Mouse (Mus musculus): ENCODE results near the gene Methig1. TPM values are rescaled to one million over a fixed set of nuclear protein-coding genes. Genes with fewer than 3 reads are reported as not detected.

Gene Methig1
- polyA plus RNA-seq, 1 experiment, result not detected

GRCm38 (mm10) chr15:100385705-100386104, 32.8 kb downstream of the Methig1 start:
- Histone ChIP-seq H3K4me1 (ENCODE audit: control insufficient read depth, insufficient read depth, low read length) (no peaks in the 10 kb centered on the region), H3K4me3 (replicated peaks; ENCODE audit: insufficient read depth, low read depth, low read length) (no peak overlapping the region), H3K27ac (ENCODE audit: insufficient read depth, low read length) (no peak overlapping the region), H3K27me3 (ENCODE audit: control insufficient read depth, insufficient read depth, low read length) (no peaks in the 10 kb centered on the region)
- DNase-seq, result no peak
- TF ChIP-seq POLR2A (IDR thresholded peaks at IDR 0.05; ENCODE audit: borderline replicate concordance, insufficient read depth, low read length) (no peak), CTCF (IDR thresholded peaks at IDR 0.05; ENCODE audit: borderline replicate concordance, insufficient read depth, low read depth, low read length) (no peak)
- 89% methylated on average over 9 of the region's 9 CpGs for WGBS

GRCm38 (mm10) chr15:100387544-100388223, 34.7 kb downstream of the Methig1 start:
- H3K27me3 ChIP-seq (ENCODE audit: control insufficient read depth, insufficient read depth, low read length), result no peaks in the 10 kb centered on the region
- no peak overlapping the region for H3K4me3 ChIP-seq (replicated peaks; ENCODE audit: insufficient read depth, low read depth, low read length)
- no peaks in the 10 kb centered on the region for H3K4me1 ChIP-seq (ENCODE audit: control insufficient read depth, insufficient read depth, low read length)
- DNase-seq, result no peak
- no peak overlapping the region for H3K27ac ChIP-seq (ENCODE audit: insufficient read depth, low read length)
- WGBS, result 94% methylated on average over 17 of the region's 17 CpGs
- no peak for TF ChIP-seq CTCF (IDR thresholded peaks at IDR 0.05; ENCODE audit: borderline replicate concordance, insufficient read depth, low read depth, low read length)
- no peak for TF ChIP-seq POLR2A (IDR thresholded peaks at IDR 0.05; ENCODE audit: borderline replicate concordance, insufficient read depth, low read length)

- no peak for DNase-seq
- no peaks in the 10 kb centered on the region for H3K27me3 ChIP-seq (ENCODE audit: control insufficient read depth, insufficient read depth, low read length)
- no peak overlapping the region for H3K4me3 ChIP-seq (replicated peaks; ENCODE audit: insufficient read depth, low read depth, low read length)
- H3K4me1 ChIP-seq (ENCODE audit: control insufficient read depth, insufficient read depth, low read length), result no peaks in the 10 kb centered on the region
- 84% methylated on average over 16 of the region's 16 CpGs for WGBS
- H3K27ac ChIP-seq (ENCODE audit: insufficient read depth, low read length), result no peak overlapping the region
- TF ChIP-seq POLR2A (IDR thresholded peaks at IDR 0.05; ENCODE audit: borderline replicate concordance, insufficient read depth, low read length) (no peak), CTCF (IDR thresholded peaks at IDR 0.05; ENCODE audit: borderline replicate concordance, insufficient read depth, low read depth, low read length) (no peak)
Measured at GRCm38 (mm10) chr15:100388224-100388835, 35.4 kb downstream of the Methig1 start.

- Histone ChIP-seq H3K27me3 (ENCODE audit: control insufficient read depth, insufficient read depth, low read length) (no peaks in the 10 kb centered on the region), H3K4me1 (ENCODE audit: control insufficient read depth, insufficient read depth, low read length) (no peaks in the 10 kb centered on the region), H3K27ac (ENCODE audit: insufficient read depth, low read length) (no peak overlapping the region), H3K4me3 (replicated peaks; ENCODE audit: insufficient read depth, low read depth, low read length) (no peak overlapping the region)
- TF ChIP-seq POLR2A (IDR thresholded peaks at IDR 0.05; ENCODE audit: borderline replicate concordance, insufficient read depth, low read length) (no peak), CTCF (IDR thresholded peaks at IDR 0.05; ENCODE audit: borderline replicate concordance, insufficient read depth, low read depth, low read length) (no peak)
- DNase-seq, result no peak
- WGBS, result 78% methylated on average over 9 of the region's 9 CpGs
Measured at GRCm38 (mm10) chr15:100388886-100389285, 35.9 kb downstream of the Methig1 start.

- Histone ChIP-seq H3K27me3 (ENCODE audit: control insufficient read depth, insufficient read depth, low read length) (no peaks in the 10 kb centered on the region), H3K4me1 (ENCODE audit: control insufficient read depth, insufficient read depth, low read length) (no peaks in the 10 kb centered on the region), H3K4me3 (replicated peaks; ENCODE audit: insufficient read depth, low read depth, low read length) (no peak overlapping the region), H3K27ac (ENCODE audit: insufficient read depth, low read length) (no peak overlapping the region)
- DNase-seq, result no peak
- WGBS, result 81% methylated on average over 7 of the region's 7 CpGs
- TF ChIP-seq POLR2A (IDR thresholded peaks at IDR 0.05; ENCODE audit: borderline replicate concordance, insufficient read depth, low read length) (no peak), CTCF (IDR thresholded peaks at IDR 0.05; ENCODE audit: borderline replicate concordance, insufficient read depth, low read depth, low read length) (no peak)
Measured at GRCm38 (mm10) chr15:100391066-100391465, 38.1 kb downstream of the Methig1 start.

- no peak for DNase-seq
- Histone ChIP-seq H3K27ac (ENCODE audit: insufficient read depth, low read length) (no peak overlapping the region), H3K27me3 (ENCODE audit: control insufficient read depth, insufficient read depth, low read length) (no peaks in the 10 kb centered on the region), H3K4me3 (replicated peaks; ENCODE audit: insufficient read depth, low read depth, low read length) (no peak overlapping the region), H3K4me1 (ENCODE audit: control insufficient read depth, insufficient read depth, low read length) (no peaks in the 10 kb centered on the region)
- 93% methylated on average over 7 of the region's 7 CpGs for WGBS
- TF ChIP-seq POLR2A (IDR thresholded peaks at IDR 0.05; ENCODE audit: borderline replicate concordance, insufficient read depth, low read length), result no peak
- TF ChIP-seq CTCF (IDR thresholded peaks at IDR 0.05; ENCODE audit: borderline replicate concordance, insufficient read depth, low read depth, low read length), result no peak
Measured at GRCm38 (mm10) chr15:100391599-100391998, 38.6 kb downstream of the Methig1 start.

- Histone ChIP-seq H3K4me1 (ENCODE audit: control insufficient read depth, insufficient read depth, low read length) (no peaks in the 10 kb centered on the region), H3K27me3 (ENCODE audit: control insufficient read depth, insufficient read depth, low read length) (no peaks in the 10 kb centered on the region), H3K4me3 (replicated peaks; ENCODE audit: insufficient read depth, low read depth, low read length) (no peak overlapping the region), H3K27ac (ENCODE audit: insufficient read depth, low read length) (no peak overlapping the region)
- WGBS, result 84% methylated on average over 11 of the region's 11 CpGs
- DNase-seq, result no peak
- TF ChIP-seq CTCF (IDR thresholded peaks at IDR 0.05; ENCODE audit: borderline replicate concordance, insufficient read depth, low read depth, low read length) (no peak), POLR2A (IDR thresholded peaks at IDR 0.05; ENCODE audit: borderline replicate concordance, insufficient read depth, low read length) (no peak)
Measured at GRCm38 (mm10) chr15:100393016-100393415, 40.1 kb downstream of the Methig1 start.

GRCm38 (mm10) chr15:100395561-100395960, 42.6 kb downstream of the Methig1 start:
- Histone ChIP-seq H3K27ac (ENCODE audit: insufficient read depth, low read length) (no peak overlapping the region), H3K27me3 (ENCODE audit: control insufficient read depth, insufficient read depth, low read length) (no peaks in the 10 kb centered on the region), H3K4me3 (replicated peaks; ENCODE audit: insufficient read depth, low read depth, low read length) (no peak overlapping the region), H3K4me1 (ENCODE audit: control insufficient read depth, insufficient read depth, low read length) (no peaks in the 10 kb centered on the region)
- no peak for TF ChIP-seq CTCF (IDR thresholded peaks at IDR 0.05; ENCODE audit: borderline replicate concordance, insufficient read depth, low read depth, low read length)
- TF ChIP-seq POLR2A (IDR thresholded peaks at IDR 0.05; ENCODE audit: borderline replicate concordance, insufficient read depth, low read length), result no peak
- no peak for DNase-seq
- 98% methylated on average over 3 of the region's 3 CpGs for WGBS

Measured in cerebellum, adult 2 months (tissue).